Mouse (Mus musculus) small intestine, adult 2 months (tissue): ENCODE measurements at regions not wholly inside any gene's neighbourhood (a gene's known extent, or its start where the extent isn't known, plus 50 kb on each side); places are given as distances from the start of the nearest gene placed in this dataset.

Experiments used
- CTCF ChIP-seq: fragments of 200-500 bp; IDR thresholded peaks from 2 replicates; pipeline ENCODE4 v1.5.1; 2012; ENCODE audit warnings: low read depth, mild to moderate bottlenecking, control low read depth, inconsistent platforms, low read length, moderate library complexity, mixed read lengths; ENCODE audit not compliant: insufficient replicate concordance, insufficient read length; ENCODE audit errors: extremely low read depth
- POLR2A ChIP-seq: fragments of 200-500 bp; IDR thresholded peaks from 2 replicates; pipeline ENCODE4 v1.6.1; 2012; ENCODE audit warnings: low read depth, mild to moderate bottlenecking, control low read depth, inconsistent platforms, low read length, moderate library complexity

- TF ChIP-seq POLR2A (no peak), CTCF (no peak)
Measured at GRCm38 (mm10) chr11:25057093-25057521, 979.3 kb downstream of the Bcl11a start.
